Mouse (Mus musculus) liver, adult (tissue): Measurements from ENCODE around the gene Lck.

Experiments
- GATA4 ChIP-seq: IDR thresholded peaks from 2 replicates; pipeline ENCODE4 v1.6.1; 2014; ENCODE audit warnings: mild to moderate bottlenecking, low read length; ENCODE audit not compliant: insufficient replicate concordance

Lck gene

DNA sequence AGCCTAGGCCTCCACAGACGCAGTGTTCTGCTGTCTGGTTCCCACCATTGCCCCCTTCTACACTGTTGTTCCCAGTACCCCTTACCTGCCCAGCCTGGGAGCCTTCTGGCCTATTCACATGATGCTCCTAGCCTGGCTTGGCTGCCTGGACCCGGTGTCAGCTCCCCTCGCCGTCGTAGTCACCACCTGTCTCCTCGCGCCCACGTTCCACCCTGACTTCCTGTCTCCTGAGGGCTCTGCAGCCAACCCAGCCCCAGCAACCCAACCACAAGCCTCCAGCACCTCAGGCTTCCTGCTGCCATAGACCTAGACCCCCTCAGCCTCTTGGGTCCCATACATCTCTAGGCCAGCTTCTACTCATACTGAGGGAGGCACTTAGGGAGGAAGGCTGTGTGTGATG is at the start of gene Lck:
TSS of gene Lck (minus strand) at position 212 of the 400 bp plus-strand sequence.
- TF ChIP-seq GATA4 = no peak

DNA sequence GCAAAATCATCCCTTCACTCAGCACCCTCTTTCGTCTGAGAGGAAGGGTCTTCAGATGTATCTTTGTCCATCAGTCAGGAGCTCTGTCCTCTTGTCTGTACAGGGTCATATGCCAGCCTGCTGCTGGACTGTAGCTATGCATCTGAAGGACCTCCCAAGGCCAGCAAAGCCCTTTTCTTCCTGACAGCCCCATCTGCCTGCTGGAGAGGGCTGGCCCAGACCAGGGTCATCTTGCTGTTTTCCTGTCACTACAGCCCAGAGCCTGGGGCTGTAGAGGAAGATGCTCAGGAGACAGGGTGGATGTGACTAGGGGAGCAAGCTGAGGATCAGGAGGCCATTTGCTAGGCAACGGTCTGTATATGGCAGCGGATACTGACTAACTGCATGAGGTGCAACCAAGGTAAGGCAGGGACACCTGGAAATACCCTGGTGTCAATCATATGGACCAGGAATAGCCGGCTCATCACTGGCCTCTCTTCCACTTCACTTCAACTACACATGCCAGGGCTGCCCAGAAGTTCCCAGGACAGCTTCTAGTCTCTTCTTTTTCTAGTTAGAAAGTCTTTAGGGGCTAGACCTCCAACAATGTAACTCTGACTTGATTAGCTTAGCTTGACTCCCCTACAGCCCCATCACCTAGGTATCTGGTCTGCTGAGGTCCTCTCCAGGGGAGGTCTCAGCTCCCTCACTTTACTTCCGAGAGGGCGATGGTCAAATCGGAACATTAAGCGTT is 49.5 kb upstream of the Lck start:
- no peak for TF ChIP-seq GATA4

DNA sequence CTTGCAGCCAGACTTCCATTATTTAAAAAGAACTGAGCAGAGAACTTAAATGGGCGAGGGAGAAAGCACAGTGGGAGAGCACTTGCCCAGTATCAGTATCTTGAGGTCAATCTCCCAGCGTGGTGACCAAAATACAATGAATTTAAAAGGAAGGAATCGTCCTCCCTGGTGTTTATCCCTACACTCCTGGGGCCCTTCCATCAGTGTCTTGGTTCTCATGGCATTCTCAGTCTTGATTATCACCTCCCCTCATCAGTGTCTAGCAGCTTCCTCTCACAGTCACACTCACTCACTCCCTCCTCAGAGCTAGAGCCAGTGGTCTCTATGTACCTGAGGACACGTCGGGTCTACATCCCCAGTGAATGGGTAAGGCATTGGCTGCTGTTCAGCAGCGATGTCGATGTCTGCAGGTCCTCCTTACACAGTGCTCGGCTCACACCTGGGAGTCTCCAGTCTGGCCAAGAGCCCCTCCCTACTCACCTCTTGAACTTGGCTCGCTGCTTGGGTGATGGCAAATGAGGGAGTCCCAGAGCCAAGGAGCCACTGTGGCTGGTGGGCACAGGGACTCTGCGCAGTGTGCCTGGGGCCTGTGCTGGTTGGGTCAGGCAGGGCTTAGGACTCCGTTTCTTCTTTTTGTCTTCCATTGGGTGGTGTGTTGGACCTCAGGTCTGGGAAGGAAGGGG is 48.8 kb upstream of the Lck start:
- TF ChIP-seq GATA4 = no peak

DNA sequence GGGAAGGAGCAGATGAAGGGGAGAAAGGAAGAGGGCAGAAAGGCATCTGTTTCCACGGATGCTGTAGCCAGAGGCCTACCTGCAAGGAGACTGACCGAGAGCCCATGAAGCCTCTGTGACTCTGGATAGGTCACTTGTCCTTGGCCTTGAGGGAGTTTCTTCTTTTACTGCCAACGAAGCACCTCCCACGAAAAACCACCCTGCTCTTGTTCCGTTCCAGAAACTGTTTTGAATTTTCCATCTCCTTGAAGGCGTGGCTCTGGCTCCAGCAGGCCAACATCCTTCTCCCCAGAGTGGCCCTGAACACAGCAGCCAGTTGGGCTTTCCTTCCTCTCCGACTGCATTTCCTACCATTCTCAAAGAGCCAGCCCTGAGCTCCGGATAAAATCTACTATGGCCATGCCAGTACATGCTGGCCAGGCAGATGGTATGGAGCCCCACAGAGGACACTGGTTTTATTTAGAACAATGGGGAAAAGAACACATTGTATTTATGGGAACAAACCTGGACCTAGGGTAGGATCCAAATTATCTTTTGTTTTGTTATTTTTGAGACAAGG is 47.9 kb upstream of the Lck start:
- TF ChIP-seq GATA4 = no peak

- no peak for TF ChIP-seq GATA4
Observed at GRCm38 (mm10) chr4:129620419-129621282, 47.2 kb upstream of the Lck start.

GRCm38 (mm10) chr4:129618786-129619691 is 45.6 kb upstream of the Lck start, which contains the start of gene Iqcc:
TSS of gene Iqcc (minus strand) at chr4:129619099.
- TF ChIP-seq GATA4 = no peak

DNA sequence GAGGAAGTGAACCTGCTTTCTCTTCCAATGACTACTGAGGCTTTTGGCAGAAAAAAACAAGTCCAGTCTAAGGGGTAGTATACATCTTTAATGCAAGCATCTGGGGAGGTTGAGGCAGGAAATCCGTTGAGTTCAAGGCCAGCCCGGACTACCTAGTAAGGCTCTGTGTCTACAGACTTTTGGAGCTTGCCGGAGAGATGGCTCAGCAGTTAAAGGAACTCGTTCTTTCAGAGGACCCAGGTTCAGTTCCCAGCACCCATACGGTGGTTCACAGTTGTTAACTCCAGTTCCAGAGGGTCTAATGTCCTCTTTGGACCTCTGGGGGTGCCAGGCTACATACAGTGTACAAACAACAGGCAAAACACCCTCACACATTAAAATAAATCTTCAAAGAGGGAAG is 44.6 kb upstream of the Lck start:
- no peak for TF ChIP-seq GATA4

GRCm38 (mm10) chr4:129617121-129617641 is 43.7 kb upstream of the Lck start:
- no peak for TF ChIP-seq GATA4

DNA sequence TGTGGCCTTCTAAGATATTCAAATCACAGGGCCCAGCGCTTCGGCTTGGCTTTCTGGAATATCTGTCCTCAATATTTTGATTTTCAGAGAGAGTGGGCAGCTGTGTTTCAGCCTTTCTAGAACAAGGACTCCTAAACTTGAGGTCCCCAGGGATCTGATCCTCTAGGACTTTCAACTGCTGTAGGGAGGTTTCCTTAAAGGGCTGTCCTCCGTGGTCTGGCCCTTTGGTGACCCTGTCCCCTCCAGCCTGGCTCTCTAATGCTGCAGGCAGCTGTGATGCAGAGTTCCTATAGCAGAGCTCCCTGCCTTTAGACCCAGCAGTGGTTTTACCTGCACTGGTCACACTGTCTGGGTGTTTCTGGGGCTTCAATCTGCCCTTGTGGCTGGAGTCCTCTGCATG is 43.2 kb upstream of the Lck start:
- no peak for TF ChIP-seq GATA4

- TF ChIP-seq GATA4 = no peak
Observed at GRCm38 (mm10) chr4:129615801-129616290, 42.4 kb upstream of the Lck start.

GRCm38 (mm10) chr4:129614093-129614492 is 40.7 kb upstream of the Lck start, which contains the start of gene Dcdc2b:
TSS of gene Dcdc2b (minus strand) at chr4:129614257.
- no peak for TF ChIP-seq GATA4

- TF ChIP-seq GATA4 = no peak
Observed at GRCm38 (mm10) chr4:129610472-129610871, 37.0 kb upstream of the Lck start.

GRCm38 (mm10) chr4:129610026-129610425 is 36.6 kb upstream of the Lck start:
- no peak for TF ChIP-seq GATA4

DNA sequence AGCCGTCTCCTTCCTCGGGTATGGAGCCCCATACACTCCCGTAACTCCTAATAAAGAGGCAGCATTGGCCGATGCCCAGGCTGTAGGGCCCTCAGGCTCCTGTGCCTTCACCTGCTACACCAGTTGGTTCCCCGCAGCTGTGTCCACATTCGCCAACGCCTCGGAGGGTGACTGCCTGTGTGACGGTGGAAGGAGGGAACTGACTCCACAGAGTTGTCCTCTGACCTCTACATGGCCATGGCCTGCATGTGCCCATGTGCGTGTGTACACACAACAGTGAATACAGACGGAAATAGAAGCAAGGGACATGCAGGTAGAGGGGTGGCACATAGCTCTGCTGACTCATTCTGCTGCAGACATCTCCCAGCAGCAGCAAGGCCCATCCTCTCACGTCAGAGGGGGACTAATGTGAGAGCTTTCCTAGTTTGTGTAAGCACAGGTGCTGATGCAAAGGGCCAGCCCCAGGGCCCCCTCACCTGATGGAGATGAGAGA is 35.7 kb upstream of the Lck start:
- no peak for TF ChIP-seq GATA4
